Mouse (Mus musculus) layer of hippocampus, adult 11-12 months (tissue): ENCODE measurements around the gene Ndufaf3.
A peak's percentile ranks its signal among the peaks of the same experiment; 100 is the strongest.

Experiments
- DNase-seq: peaks from one replicate; pipeline ENCODE4 v3.0.0; 2022; ENCODE audit warnings: low spot score

The Ndufaf3 gene

DNA sequence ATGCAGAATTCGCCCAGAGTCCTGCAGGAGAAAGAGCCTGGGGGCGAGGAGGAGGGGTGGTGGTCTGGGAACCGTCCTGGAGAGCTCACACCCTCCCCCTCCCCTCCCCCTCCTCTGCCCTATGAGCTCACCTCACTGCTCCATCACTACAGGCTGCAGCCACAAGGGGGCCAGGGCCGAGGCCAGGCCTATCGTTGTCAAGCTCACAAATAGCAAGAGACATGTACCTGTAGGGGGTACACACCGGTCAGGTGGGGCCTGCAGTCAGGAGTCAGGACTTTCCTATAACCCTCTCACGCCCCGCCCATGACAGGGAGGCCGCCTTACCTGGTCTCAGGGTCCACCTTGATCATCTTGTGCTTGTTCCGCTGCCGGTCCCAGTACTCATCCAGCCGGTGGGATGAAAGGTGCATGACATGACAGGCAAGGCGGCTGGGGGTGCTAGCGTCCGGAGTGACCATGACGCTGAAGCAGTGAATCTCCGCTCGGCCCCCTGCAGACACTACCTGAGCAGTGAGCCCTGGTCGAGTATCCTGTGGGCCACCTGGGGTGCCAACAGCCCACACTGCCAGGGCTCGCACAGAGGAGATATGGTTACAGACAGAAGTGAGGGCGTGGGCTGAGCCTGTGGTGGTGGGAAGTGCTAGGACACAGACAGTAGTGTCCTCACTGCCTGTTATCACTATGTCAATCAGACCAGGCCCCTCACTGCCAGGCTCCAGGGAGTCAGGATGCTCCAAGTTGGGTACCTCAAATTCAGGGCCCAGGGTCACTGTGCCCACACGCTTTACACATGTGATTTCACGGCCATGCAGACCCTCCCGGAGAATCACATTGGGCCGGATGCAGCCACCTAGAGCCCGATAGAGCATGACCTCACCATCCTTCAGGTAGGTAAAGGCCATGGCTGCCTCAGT, 6.8 kb upstream of the Ndufaf3 start:
- peak; percentile 57 for DNase-seq

DNA sequence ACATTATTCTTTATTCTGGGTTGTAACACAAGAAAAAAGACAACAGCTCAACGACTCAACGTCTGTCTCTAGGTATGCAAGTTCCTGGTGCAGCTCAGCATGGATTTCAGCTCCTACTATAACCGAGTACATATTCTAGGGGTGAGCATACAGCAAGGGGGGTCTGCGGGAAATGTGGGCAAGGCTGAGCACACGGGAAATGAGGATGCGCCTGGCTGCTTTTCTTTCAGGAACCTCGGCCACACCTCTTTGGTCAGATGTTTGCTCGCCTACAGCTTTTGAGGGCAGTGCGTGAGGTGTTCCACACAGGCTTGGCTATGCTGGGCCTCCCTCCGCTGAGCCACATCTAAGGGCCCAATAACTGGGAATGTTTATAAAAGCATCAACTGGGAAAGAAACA, 5.1 kb upstream of the Ndufaf3 start:
- DNase-seq = no peak

DNA sequence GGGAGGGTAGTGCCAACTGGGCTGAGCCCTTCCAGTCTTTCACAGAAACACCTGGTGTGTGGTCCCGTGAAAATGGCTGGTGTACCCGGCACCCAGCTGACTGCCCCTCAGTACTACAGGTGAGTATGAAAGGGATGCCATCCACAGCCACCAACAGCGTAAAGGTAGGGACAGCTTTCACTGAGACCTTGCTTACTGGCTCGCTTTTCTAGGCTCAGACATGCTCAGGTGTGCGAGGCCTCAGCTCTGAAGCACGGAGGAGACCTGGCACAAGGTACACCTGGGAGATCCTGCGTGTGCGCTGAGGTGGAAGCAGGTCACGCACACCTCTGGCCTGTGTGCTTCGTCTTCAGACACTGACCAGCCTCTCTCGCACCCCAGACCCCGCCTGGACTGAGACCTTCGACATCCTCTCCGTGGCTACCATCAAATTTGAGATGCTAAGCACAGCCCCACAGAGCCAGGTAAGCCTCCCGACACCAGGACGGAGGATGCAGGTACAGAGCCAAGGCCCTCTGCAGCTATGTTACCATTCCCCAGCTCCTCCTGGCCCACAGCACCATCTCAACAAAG, 4.3 kb upstream of the Ndufaf3 start:
- peak; percentile 12 for DNase-seq

DNA sequence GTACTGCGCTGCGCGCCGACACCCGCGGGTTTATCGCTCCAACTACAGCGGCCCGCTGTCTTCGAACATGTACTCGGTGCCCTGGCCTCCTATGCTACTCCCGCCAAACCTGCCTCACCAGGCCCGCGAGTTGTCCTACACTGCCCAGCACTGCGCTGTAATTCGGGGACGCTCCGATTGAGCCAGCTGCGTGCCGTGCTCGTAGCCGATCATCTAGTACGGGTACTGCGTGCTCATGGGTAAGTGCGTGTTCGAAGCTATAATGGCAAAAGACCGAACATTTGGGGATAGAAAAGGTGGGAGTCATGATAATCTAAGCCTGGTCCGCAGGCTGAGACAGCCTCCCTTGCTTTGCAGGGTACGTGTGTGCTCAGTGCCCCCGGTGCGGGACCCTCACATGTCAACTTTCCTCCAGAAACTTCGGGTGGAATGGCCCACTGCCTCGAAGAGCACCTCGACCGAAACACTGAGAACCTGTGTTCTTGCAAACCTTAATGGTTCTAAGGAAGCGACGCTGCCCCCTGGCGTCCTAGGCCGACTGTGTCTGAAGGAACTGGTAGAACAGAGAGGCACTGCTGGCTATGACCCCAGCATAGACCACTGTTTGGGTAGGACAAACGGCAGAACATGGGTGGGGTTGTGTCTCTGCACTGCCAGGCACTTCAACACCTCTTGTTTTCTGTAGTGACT, 3.1 kb upstream of the Ndufaf3 start:
- DNase-seq = peak; percentile 81

DNA sequence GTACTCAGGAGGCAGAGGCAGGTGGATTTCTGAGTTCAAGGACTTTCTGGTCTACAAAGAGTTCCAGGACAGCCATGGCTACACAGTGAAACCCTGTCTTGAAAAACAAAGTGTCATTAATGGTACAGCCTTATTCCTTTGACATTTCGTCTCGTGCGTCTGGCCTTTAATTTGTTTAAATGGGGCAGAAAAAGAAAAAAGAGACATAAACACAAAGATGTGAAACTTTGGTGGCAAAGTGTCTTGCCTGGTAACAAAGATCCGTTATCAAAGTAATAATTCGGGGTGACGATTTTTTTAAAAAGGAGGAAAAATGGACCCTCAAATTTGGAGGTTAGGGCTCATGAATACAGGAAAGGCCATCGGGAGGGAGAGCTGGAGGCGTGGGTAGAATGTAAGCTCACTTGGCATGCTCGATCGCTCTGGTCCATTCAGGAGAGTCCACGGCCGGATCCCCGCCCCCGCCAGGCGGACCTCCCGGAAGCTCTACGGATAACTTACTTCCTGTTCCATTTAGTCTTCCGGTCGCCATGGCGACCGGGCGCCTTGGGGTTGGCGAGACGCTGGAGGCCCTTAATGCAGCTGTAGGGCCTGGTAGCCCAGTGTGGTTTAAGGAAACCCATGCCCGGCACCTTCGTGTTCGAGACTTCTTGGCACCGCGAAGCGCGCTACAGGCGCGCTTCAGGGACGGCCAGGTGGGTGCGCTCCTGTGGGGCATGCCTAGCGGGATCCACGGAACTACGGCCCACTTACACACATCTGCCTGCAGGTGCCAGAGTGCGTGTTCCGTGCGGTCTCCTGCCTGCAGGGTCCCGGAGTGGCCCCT, 2.4 kb upstream of the Ndufaf3 start, which contains the start of gene Dalrd3:
TSS of gene Dalrd3 (plus strand) at position 506 of the 826 bp plus-strand sequence.
- DNase-seq = peak; percentile 93

DNA sequence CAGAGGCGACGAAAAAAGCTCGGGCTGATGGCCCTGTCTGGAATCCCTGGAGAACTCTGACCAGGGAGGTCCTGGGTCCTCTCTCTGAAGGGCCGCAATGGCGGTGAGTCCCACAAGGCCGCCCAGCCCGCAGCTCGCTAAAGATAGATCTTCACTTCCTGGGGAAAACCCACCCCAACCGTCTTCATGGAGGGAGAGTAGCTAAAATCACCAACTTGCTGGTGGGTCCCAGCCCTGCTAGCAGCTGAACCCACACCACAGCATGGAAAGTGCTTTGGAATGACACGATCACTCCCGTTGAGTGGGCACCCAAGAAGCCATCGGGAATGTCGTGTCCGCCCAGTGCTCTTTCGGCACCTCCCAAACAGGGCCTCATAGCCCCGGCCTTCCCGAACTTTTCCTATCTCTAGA, 1.3 kb upstream of the Ndufaf3 start:
- peak; percentile 18 for DNase-seq

DNA sequence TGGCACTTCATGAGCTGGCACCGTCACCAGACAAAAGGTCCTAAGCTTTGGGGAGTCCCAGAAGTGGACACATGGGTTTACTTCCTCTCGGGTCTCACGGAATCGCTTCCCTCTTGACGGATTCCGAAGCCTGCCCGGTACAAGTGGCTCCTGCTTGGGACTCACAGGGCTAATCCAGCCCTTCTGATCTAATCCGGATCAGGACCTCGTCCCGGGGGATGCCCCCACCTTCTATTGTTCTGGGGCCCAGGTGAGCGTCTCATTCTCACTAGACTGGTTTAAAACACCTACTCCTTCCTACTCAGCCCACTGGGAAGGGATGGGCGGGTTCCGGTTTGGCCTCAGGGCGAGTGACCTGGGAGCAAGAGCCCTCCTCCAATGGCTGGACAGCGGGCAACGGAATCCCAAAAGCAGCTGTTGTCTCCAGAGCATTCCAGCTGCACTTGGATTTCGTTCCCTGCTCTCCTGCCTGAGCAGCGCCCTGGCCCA, 741 bp upstream of the Ndufaf3 start:
- DNase-seq = no peak

DNA sequence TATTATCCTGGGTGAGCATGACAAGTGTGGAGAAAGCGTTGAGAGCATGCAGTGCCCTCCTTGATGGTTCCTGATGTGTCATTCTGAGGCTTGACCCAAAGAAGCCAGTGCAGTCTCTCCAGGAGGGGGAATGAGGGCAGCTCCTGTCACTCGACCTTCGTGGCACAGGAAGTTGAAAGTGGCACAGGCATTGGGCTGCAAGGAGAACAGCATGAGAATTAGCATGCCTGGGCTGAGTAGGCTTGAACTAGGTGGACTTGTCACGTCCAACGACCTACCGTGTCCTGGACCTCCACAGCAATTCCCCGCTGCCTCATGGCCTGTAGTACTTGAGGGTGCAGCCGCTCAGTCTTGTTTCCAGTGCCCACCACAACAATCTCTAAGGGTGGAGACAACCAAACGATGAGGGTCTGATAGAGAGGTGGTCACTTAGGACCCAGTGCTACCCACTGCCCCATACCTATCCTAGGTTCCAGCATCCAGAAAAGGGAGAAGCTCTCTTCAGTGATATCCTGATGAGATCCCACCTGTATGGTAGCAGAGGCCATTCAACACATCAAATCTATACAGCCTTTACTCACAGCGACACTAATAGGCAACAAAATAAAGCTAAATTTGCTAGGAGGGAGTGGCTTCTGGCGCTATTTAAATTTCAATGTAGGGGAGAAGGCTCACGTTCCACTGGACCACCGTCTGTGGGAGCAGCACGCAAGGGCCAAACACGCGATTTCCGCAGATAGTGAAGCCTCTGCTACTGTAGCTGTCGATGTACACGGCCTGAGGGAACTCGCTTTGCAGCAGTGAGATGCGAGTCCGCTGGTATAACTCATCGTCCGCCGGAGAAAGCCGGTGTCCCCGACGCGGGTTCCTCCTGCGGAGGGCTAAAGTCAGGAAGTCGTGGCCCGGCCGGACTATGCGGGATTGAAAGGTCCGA, 1.1 kb downstream of the Ndufaf3 start:
- DNase-seq = peak; percentile 16

DNA sequence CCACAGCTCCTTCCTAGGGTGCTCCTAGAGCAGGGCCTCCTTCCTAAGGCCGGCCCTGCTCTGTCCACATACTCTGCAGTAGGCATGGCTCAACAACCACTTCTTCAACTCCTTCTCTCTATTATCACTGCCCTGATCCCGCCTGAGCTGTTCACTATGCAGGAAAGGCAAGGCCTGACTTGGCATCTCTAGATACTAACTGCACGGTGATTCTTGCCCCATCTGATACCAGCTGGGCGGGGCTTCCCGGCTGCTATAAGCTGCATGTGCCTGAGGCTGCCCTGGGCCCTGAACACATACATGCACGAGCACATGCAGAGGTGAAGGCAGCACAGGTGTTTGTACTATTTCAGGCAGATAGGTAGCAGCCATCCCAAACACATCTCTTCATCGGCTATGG, 3.1 kb downstream of the Ndufaf3 start:
- DNase-seq = no peak

DNA sequence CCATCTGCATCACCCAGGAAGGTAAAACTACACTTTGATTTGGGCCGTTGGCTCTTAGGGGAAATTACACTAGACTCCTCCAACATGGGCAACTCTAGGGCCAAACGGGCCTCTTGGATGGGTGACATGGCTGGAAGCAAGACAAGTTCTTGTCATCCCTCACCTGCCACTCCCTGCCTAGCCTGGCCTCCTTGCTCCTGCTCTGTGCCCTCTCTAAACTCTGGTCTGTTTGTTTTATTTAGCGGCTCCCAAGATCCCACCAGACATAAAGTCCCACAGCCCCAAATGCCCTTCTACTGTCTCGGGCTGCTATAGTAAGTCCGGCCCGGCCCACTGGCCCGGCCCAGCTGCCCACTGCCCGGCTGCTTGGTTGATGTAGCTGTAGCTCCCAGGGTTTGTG, 3.6 kb downstream of the Ndufaf3 start:
- DNase-seq = peak; percentile 11

DNA sequence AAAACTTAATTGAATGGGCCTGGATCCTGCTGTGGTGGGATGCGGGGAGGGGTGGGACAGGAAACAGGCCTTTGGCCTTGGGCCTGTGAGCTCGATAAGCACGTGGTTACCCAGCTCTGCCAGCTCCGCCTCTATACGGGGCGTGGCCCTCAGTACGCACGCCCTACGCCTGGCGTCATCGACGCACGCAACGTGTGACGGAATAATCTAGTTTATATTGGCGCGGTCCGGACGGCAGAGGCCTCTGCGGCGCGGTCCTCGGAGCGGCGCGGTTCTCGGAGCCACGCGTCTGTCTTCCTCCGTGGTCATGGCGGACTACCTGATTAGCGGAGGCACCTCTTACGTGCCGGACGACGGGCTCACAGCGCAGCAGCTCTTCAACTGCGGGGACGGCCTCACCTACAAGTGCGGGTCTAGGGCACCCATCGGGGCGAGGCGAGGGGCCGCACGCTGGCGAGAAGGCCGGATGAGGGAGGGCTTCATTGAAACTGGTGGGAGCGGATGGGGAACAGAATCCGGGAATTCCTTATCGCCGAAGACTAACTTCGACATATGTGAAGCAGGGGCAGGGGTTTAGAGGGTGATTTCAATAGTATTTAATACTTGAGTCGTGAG, 6.9 kb downstream of the Ndufaf3 start, which contains the start of gene Impdh2:
TSS of gene Impdh2 (plus strand) at position 60 of the 615 bp plus-strand sequence.
- peak; percentile 95 for DNase-seq

DNA sequence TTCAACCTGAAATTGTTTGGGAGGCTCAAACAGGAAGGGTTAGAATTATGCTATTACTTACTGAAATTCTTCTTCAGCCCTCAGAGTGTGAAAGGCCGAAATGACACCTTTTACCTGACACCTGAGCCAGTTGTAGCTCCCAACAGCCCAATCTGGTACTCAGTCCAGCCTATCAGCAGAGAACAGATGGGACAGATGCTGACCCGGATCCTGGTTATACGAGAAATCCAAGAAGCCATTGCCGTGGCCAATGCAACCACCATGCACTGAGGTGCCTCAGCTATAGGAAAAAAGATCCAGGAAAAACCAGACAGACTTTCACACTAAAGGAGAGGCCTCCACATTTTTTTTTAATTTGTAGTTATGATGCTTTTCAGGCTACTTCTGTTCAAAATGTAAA, 8.1 kb downstream of the Ndufaf3 start:
- DNase-seq = no peak

DNA sequence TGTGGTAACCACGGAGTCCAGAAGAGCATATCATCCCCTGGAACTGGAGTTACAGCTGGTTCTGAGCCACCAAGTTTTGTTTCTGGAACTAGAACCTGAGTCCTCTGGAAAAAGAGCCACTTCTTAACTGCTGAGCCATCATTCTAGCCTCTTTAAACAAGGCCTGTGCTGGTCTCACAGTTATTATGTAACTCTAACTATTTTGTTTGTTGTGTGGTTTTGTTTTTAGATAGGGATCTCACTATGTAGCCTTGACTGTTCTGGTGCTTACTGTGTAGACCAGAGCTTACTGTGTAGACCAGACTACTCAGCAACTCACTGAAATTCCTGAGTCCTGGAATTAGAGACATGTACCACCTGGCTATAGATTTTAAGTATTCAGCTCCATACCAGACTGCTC, 20.4 kb downstream of the Ndufaf3 start:
- no peak for DNase-seq

DNA sequence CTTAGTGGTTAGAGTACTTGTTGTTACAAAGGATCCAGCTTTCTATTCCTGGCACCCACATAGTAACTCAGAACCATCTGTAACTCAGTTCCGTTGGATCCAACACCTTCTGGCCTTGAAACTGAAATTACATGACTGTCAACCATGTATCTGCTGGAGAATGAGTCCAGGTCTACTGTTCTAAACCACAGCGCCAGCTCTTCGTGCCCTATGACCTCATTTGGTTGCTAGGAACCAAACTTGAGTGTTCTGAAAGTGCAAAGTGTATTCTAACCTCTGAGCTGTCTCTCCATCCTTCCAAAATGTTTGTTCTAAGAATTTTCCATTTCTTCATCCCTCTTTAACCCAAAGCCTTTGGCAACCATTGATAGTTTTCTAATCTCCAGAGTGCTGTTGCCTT, 21.2 kb downstream of the Ndufaf3 start:
- DNase-seq = no peak

DNA sequence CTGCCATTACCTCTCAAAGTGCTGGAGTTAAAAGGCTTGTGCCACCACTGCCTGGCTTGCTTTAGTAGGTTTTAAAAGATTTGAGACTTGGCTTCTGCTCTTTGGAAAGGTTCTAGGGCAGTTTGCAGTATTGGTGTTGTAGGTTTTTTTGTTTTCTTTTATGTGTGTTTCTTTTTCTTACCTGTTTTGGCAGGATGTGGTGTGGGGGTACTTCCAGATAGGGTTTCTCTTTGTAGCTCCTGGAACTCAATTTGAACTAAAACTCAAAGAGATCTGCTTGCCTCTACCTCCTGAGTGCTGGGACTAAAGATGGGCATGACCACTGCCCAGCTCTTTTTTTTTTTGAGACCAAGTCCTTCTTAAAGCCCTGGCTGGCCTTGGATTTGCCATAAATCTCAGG, 26.4 kb downstream of the Ndufaf3 start:
- DNase-seq = no peak

DNA sequence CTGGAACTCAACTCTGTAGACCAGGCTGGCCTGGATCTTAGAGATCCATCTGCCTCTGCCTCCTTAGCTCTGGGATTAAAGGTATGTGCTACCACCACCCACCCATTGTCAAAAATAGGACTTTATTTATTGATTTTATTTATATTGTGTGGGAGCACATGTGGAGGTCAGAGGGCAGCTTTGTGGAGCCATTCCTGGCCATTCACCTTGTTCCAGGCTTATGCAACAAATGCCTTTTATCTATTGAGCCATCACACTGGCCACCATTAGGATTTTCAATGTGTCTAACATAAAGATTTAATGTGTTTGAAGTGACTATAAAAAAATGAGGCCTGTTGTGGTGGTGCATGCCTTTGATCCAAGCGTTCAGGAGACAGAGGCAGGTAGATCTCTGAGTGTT, 35.7 kb downstream of the Ndufaf3 start:
- no peak for DNase-seq

DNA sequence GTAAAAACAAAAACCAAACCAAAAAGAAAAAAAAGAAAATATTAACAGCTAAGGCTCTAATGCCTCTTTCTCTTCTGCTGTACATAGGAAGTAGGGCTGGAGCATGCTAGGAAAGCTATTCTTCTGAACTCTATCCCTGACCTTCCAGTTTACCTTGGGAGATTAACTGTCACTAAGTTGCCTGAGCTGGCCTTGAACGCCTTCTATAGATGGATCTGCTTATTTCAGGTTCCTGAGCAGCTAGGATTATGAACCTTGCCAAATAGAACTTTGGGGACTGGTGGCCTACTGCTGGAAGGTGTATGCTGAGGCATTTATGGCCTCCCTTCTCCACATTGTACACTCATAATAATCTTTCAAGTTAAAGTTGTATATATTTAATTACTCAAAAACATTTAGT, 36.3 kb downstream of the Ndufaf3 start:
- DNase-seq = no peak

DNA sequence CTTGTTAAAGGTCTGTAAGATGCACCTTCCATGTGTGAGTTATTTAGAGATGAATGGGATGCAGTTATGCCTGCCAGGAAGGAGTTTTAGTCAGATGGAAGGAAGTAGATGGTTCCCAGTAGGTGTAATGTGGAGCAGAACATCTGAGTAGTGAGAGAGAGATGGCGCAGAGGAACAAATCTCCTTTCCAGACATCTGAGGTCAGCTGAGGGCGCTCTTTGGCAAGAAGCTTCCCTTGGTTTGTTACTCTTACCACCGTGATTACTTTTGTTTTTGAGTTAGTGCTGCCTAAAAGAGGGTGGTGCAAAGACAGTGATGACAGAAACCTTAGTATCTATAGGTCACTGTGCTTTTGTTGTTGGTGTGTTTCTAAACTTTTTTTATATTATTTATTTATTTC, 41.8 kb downstream of the Ndufaf3 start:
- no peak for DNase-seq

DNA sequence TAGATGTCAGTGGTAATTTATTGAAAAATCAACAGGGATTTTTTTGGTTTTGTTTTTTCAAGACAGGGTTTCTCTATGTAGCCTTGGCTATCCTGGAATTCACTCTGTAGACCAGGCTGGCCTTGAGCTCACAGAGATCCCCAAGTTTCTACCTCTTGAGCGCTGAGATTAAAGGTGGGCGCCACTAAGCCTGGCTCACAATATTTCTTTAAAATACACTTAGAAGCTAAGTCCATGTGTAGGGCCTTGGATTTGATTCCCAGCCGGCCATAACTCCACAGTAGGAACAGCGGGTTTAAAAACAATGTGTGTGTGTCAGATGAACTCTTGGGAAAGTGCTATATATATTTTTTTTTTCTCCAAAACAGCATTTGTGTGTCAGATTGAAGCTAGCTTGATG, 43.9 kb downstream of the Ndufaf3 start:
- no peak for DNase-seq

DNA sequence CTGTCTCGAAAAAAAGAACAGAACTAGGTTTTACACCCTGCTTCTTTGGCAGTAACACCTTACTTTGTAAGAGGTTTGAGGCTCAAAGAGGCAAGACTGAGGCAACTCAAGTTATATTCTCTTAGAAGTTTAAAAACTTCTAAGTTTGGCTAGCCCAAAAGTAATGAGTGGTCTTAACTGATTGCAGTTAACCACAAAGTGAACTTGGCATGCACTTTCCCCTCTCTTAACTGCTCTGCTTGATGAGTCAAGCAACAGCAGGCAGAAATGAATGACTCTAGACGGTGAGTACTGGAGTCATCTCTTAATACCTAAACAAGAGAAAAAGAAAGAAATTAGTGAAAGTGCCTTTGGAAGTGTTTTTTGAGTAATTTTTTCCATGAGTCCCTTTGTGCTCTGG, 45.6 kb downstream of the Ndufaf3 start:
- DNase-seq = no peak
